Mouse (Mus musculus) stomach, postnatal 0 days (tissue): Measurements from ENCODE around the gene Ttc39d. TPM values are rescaled to one million over a fixed set of nuclear protein-coding genes. Genes with fewer than 3 reads are reported as not detected.

Source experiments
- ATAC-seq: fragments of 200-750 bp; cut with Nextera tagmentation; 2 replicates; pipeline ENCODE4 v1.8.0; 2017; ENCODE audit not compliant: low FRiP score, low TSS enrichment
- DNase-seq: peaks from one replicate; pipeline ENCODE4 v3.0.0-alpha.2; 2016; ENCODE audit warnings: low spot score
- H3K27ac ChIP-seq: fragments of 300-500 bp; sonication (generic); replicated peaks from 2 replicates; pipeline ENCODE4 v1.5.1; 2014; ENCODE audit warnings: mild to moderate bottlenecking, control low read depth
- H3K27me3 ChIP-seq: fragments of 300-500 bp; sonication (generic); 2 replicates; pipeline ENCODE4 v1.6.1; 2014; ENCODE audit warnings: low read length; ENCODE audit not compliant: control insufficient read depth, insufficient read depth
- H3K36me3 ChIP-seq: fragments of 300-500 bp; sonication (generic); 2 replicates; pipeline ENCODE4 v1.6.1; 2014; ENCODE audit warnings: low read length, mixed read lengths; ENCODE audit not compliant: control insufficient read depth, insufficient read depth
- H3K4me1 ChIP-seq: fragments of 300-500 bp; sonication (generic); replicated peaks from 2 replicates; pipeline ENCODE4 v1.6.1; 2014; ENCODE audit warnings: antibody characterized with exemption; ENCODE audit not compliant: control insufficient read depth, insufficient read depth
- H3K4me2 ChIP-seq: fragments of 300-500 bp; sonication (generic); replicated peaks from 2 replicates; pipeline ENCODE4 v1.6.1; 2014; ENCODE audit warnings: low read depth, mild to moderate bottlenecking, control low read depth, moderate library complexity
- H3K4me3 ChIP-seq: fragments of 300-500 bp; sonication (generic); 2 replicates; pipeline ENCODE4 v1.5.1; 2014; ENCODE audit warnings: low read depth, low read length, control low read depth
- H3K9ac ChIP-seq: fragments of 300-500 bp; sonication (generic); 2 replicates; pipeline ENCODE4 v1.6.1; 2014; ENCODE audit warnings: mild to moderate bottlenecking, low read length, control low read depth, mixed read lengths
- H3K9me3 ChIP-seq: fragments of 300-500 bp; sonication (generic); 2 replicates; pipeline ENCODE4 v1.6.1; 2016; ENCODE audit warnings: low read length; ENCODE audit not compliant: control insufficient read depth
- CTCF ChIP-seq: IDR thresholded peaks from 2 replicates; pipeline ENCODE4 v1.5.1; 2016; ENCODE audit warnings: antibody characterized with exemption, low read depth, mild to moderate bottlenecking, moderate library complexity
- EP300 ChIP-seq: optimal IDR thresholded peaks from 2 replicates; pipeline ENCODE3; 2016; ENCODE audit warnings: antibody characterized with exemption
- WGBS: fragments of 180-500 bp; shearing (Covaris S2); extraction: QIAGEN DNeasy Blood & Tissue Kit; methylation state at CpG from one replicate; pipeline ENCODE4 v1.1.7; 2014; 5-methylcytosine and 5-hydroxymethylcytosine counted together
- polyA plus RNA-seq: library from polyadenylated mRNA; unstranded; fragments of >200 nt; fragmentation: Nextera tagmentation; extraction: Ambion mirVana; gene quantifications from 2 replicates; pipeline ENCODE4 v1.2.1, GENCODE M21; 2015

Ttc39d gene
- 0.05 TPM in 2 replicates for polyA plus RNA-seq

GRCm38 (mm10) chr17:80206671-80207581, at the start of gene Ttc39d, which contains the start of gene Srsf7:
Gene Ttc39d (plus strand): TSS chr17:80207460.
Gene Srsf7 (minus strand): TSS chr17:80207307.
- Histone ChIP-seq H3K27ac (peak within 1 kb of the TSS; percentile 99), H3K9ac (peak within 1 kb of the TSS; percentile 97), H3K4me3 (peak within 1 kb of the TSS; percentile 97), H3K4me2 (peak within 1 kb of the TSS; percentile 86), H3K36me3 (peaks cover 11% of the 10 kb centered on the region; the same call in 1 of the 2 replicates), H3K27me3 (no peaks in the 10 kb centered on the region), H3K9me3 (no peaks in the 10 kb centered on the region), H3K4me1 (no peaks in the 10 kb centered on the region)
- DNase-seq, result peak; percentile 98
- under 1% methylated on average over 71 of the region's 95 CpGs for WGBS
- TF ChIP-seq CTCF, result peak; percentile 1; the same call in 1 of the 2 replicates
- TF ChIP-seq EP300, result peak; percentile 87
- peak; percentile 94 for ATAC-seq

- ATAC-seq (peak; percentile 59; the same call in 1 of the 2 replicates), DNase-seq (no peak)
- Histone ChIP-seq H3K4me1 (no peaks in the 10 kb centered on the region), H3K9ac (no peak overlapping the region), H3K9me3 (no peaks in the 10 kb centered on the region), H3K4me3 (no peak overlapping the region), H3K27me3 (no peaks in the 10 kb centered on the region), H3K27ac (no peak overlapping the region), H3K4me2 (no peak overlapping the region), H3K36me3 (no peaks in the 10 kb centered on the region)
- 85% methylated on average over 6 of the region's 6 CpGs for WGBS
- no peak for TF ChIP-seq CTCF
- no peak for TF ChIP-seq EP300
These were observed 49.8 kb upstream of the Ttc39d start for GRCm38 (mm10) chr17:80157489-80157888.

- Histone ChIP-seq H3K9ac (no peak overlapping the region), H3K9me3 (no peaks in the 10 kb centered on the region), H3K4me1 (no peaks in the 10 kb centered on the region; the same call in 1 of the 2 replicates), H3K27me3 (no peaks in the 10 kb centered on the region), H3K4me3 (no peak overlapping the region), H3K36me3 (no peaks in the 10 kb centered on the region), H3K27ac (no peak overlapping the region), H3K4me2 (no peak overlapping the region)
- WGBS, result 35% methylated on average over 5 of the region's 5 CpGs
- no peak; the same call in 1 of the 2 replicates for TF ChIP-seq CTCF
- no peak for TF ChIP-seq EP300
- no peak for DNase-seq
- ATAC-seq, result peak; percentile 57; the same call in 1 of the 2 replicates
These were observed 46.8 kb upstream of the Ttc39d start for GRCm38 (mm10) chr17:80160454-80160853.

- Histone ChIP-seq H3K4me3 (no peak overlapping the region), H3K27ac (no peak overlapping the region), H3K27me3 (no peaks in the 10 kb centered on the region), H3K9me3 (no peaks in the 10 kb centered on the region), H3K4me1 (peaks cover 3% of the 10 kb centered on the region; the same call in 1 of the 2 replicates), H3K36me3 (no peaks in the 10 kb centered on the region), H3K4me2 (no peak overlapping the region), H3K9ac (no peak overlapping the region)
- 67% methylated on average over 8 of the region's 8 CpGs for WGBS
- no peak for DNase-seq
- ATAC-seq, result no peak
- TF ChIP-seq CTCF (no peak), EP300 (no peak)
These were observed 43.3 kb upstream of the Ttc39d start for GRCm38 (mm10) chr17:80163991-80164390.

GRCm38 (mm10) chr17:80165741-80166140, 41.5 kb upstream of the Ttc39d start:
- ATAC-seq (peak; percentile 71; the same call in 1 of the 2 replicates), DNase-seq (no peak)
- no peak overlapping the region for H3K4me2 ChIP-seq
- H3K27ac ChIP-seq, result peak overlapping the region; percentile 56; the same call in 1 of the 2 replicates
- no peaks in the 10 kb centered on the region for H3K27me3 ChIP-seq
- no peak for TF ChIP-seq EP300
- TF ChIP-seq CTCF, result no peak; the same call in 1 of the 2 replicates
- H3K9ac ChIP-seq, result no peak overlapping the region
- no peaks in the 10 kb centered on the region for H3K9me3 ChIP-seq
- no peak overlapping the region for H3K4me3 ChIP-seq
- peaks cover 3% of the 10 kb centered on the region; the same call in 1 of the 2 replicates for H3K4me1 ChIP-seq
- H3K36me3 ChIP-seq, result no peaks in the 10 kb centered on the region
- WGBS, result 25% methylated on average over 6 of the region's 6 CpGs
